Mouse (Mus musculus) frontal cortex, postnatal 14 days (tissue): ENCODE data around the gene Odaph.

ENCODE experiments used
- DNase-seq, 2 experiments: peaks; one replicate each; pipeline ENCODE4 v3.0.0; 2022; ENCODE audit warnings: low spot score in 2 of 2

Gene Odaph

GRCm38 (mm10) chr5:91989261-91989660 lies 2.0 kb downstream of the Odaph start:
- no peak for DNase-seq

- no peak for DNase-seq
Measured at GRCm38 (mm10) chr5:91991191-91991937, 4.1 kb downstream of the Odaph start.

DNA sequence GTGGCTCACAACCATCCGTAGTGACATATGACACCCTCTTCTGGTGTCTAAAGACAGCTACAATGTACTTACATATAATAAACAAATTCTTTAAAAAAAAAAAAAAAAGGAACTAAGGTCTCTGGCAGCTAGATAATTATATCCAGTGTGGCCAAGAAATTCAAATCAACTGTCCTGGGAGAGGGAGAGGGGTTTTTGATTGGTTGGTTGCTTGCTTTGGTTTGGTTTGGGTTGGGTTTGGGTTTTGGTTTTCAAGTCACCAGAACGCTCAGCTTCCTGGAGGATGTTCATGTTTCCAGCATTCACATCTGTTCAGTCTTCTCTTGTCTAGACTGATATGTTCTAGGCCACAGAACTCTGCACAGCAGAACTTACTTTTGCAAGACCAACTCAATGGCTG lies 5.8 kb downstream of the Odaph start:
- no peak for DNase-seq

- DNase-seq = no peak
Measured at GRCm38 (mm10) chr5:91994546-91994945, 7.3 kb downstream of the Odaph start.

DNA sequence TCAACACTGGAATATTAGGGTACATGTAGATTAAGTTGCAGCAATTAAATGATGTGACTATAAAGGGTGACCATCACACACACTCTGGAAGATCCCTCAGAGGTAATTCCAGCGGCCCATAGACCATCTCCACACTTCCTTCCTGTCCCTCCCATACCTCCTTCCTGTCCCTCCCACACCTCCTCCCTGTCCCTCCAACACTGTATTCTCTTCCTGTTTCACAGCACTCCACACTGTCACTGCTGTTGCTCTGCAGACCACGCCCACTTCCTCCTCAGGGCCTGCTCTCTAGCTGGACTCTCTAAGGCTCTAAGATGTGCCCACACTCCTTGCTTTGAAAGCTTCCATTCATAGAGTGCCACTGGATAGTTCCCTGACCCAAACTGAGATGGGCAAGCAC lies 13.5 kb downstream of the Odaph start:
- no peak for DNase-seq

- DNase-seq = no peak
Measured at GRCm38 (mm10) chr5:92003011-92003410, 15.7 kb downstream of the Odaph start.

GRCm38 (mm10) chr5:92009827-92010226 lies 22.6 kb downstream of the Odaph start:
- no peak for DNase-seq

DNA sequence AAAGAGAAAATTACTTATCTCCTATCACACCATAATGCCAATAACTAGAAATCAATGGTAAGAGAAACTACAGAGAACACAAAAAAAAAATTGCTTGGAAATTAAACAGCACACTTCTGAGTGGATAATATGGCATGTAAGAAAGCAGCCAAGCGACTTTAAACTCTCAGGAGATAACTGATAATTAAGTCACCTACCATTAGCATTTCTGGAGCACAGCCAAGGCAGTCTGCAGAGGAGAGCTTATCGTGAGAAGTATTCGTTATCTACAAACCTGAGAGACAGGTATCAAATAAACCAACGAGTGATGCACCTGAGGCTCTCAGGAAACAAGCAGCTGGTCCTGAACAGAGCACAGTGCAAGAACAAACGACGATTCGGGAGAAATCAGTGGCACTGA lies 24.5 kb downstream of the Odaph start:
- DNase-seq = no peak

DNA sequence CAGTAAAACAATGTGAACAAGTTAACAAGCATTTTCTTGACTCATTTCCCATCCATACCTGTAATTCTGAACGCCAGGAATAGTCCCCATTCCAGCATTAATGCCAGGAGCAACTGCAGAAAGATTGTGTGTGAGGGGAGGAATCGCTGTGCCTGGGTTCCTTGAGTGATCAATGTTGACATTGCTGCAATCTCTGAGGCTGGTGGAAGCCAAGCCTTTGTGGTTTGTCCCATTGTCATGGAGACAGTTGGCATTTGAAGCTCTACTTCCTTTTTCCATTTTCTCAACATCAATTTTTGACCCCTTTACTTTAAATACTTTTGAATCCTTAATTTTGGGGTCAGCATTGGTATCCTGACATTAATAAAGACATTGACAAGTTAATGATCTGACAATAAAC lies 32.7 kb downstream of the Odaph start:
- DNase-seq = no peak

DNA sequence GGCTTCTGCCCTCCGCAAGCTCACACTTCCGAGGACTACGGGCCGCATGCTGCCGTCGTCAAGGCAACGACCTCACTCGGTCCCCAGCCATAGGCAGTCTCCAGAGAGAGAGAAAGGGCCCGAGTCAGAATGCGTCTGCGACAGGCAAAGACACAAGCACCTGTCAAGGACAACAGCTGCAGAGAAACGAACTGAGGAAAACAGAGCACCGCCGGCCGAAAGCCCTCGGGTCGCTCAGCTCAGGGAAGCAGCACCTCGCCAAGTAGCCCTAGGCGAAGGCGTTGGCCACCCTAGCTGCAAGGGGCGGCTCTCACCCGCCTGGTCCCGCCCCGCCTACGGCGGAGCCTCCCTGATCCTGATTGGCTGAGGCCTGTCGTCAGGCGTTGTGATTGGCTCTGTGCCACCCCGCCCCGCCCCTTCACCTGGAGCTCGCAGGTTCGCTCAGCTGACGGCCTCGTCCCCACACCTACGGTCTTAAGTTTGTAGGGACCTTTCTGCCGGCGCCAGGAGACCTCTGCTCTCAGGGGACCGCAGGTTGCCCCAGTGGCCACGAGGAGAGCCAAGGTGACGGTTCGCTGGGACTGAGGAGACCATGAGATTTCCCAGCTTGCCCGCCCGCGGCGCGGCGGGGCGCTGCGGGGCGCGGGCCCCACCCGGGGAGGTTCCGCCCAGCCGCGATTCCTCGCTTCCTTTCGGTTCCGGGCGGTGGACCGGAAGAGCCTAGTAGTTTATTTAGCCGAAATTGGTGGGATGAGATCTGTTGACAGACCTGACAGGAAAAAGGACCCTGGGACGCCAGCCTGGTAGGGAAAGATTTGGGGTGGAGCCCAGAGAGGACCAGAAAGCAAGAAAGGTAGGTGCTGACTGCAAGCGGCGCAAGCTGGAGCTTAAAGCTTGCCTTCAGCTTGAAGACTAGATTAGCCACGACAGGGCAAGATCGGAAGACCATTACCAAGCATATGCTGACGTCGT lies 55.4 kb downstream of the Odaph start:
- DNase-seq = peak; percentile 89 to 93

DNA sequence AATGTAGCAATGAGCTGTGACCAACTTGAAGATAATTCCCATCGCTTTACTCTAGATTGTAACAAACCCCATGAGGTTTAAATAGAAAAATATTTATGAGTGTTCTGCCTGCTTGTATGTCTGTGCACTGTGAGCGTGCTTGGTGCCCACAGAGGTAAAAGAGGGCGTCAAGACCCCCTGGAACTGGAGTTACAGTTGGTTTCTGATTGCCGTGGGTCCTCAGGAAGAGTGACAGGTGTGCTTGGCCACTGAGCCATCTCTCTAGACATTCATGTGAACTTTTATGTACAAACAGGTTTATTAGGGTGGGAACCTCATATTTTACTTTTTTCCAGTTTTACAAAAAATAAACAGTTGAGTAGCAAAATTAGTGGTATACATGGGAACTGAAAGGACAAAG lies 56.5 kb downstream of the Odaph start, which contains the start of gene Cdkl2:
Gene Cdkl2 (minus strand): TSS at position 101 of the 400 bp plus-strand sequence.
- no peak for DNase-seq
